Mouse (Mus musculus) liver, embryonic 15.5 days (tissue): ENCODE data around the gene March10. TPM values are rescaled to one million over a fixed set of nuclear protein-coding genes. Genes with fewer than 3 reads are reported as not detected.

Experiments used
- ATAC-seq: fragments of 200-750 bp; cut with Nextera tagmentation; 2 replicates; pipeline ENCODE4 v1.8.0; 2017; ENCODE audit warnings: moderate number of reproducible peaks, mild to moderate bottlenecking, moderate library complexity; ENCODE audit not compliant: insufficient read depth
- H3K27ac ChIP-seq: fragments of 300-500 bp; sonication (generic); replicated peaks from 2 replicates; pipeline ENCODE4 v1.5.1; 2015; ENCODE audit warnings: mild to moderate bottlenecking, inconsistent platforms
- H3K27me3 ChIP-seq: fragments of 300-500 bp; sonication (generic); 2 replicates; pipeline ENCODE4 v1.6.1; 2015; ENCODE audit warnings: mild to moderate bottlenecking, inconsistent platforms
- H3K36me3 ChIP-seq: fragments of 300-500 bp; sonication (generic); replicated peaks from 2 replicates; pipeline ENCODE4 v1.6.1; 2015; ENCODE audit warnings: moderate library complexity, mild to moderate bottlenecking, inconsistent platforms
- H3K4me1 ChIP-seq: fragments of 300-500 bp; sonication (generic); replicated peaks from 2 replicates; pipeline ENCODE4 v1.6.1; 2015; ENCODE audit warnings: inconsistent platforms
- H3K4me2 ChIP-seq: fragments of 300-500 bp; sonication (generic); 2 replicates; pipeline ENCODE4 v1.6.1; 2015; ENCODE audit warnings: moderate library complexity, mild to moderate bottlenecking, inconsistent platforms
- H3K4me3 ChIP-seq: fragments of 300-500 bp; sonication (generic); replicated peaks from 2 replicates; pipeline ENCODE4 v1.5.1; 2015; ENCODE audit warnings: mild to moderate bottlenecking, inconsistent platforms
- H3K9ac ChIP-seq: fragments of 300-500 bp; sonication (generic); 2 replicates; pipeline ENCODE4 v1.6.1; 2015; ENCODE audit warnings: moderate library complexity, mild to moderate bottlenecking, inconsistent platforms
- H3K9me3 ChIP-seq: fragments of 300-500 bp; sonication (generic); replicated peaks from 2 replicates; pipeline ENCODE4 v1.6.1; 2016; ENCODE audit warnings: inconsistent platforms
- WGBS: fragments of 180-500 bp; shearing (Covaris S2); methylation state at CpG from one replicate; pipeline ENCODE4 v1.1.7; 2015; ENCODE audit warnings: mixed read lengths; ENCODE audit not compliant: insufficient replicate concordance; 5-methylcytosine and 5-hydroxymethylcytosine counted together
- polyA plus RNA-seq: library from polyadenylated mRNA; unstranded; fragments of >200 nt; fragmentation: Nextera tagmentation; extraction: Ambion mirVana; gene quantifications from 2 replicates; pipeline ENCODE4 v1.2.1, GENCODE M21; 2015

The March10 gene
- polyA plus RNA-seq, 1 experiment from 2014 or later: not detected

GRCm38 (mm10) chr11:105368833-105369232 is 87.7 kb downstream of the March10 start:
- 46% methylated on average over 5 of the region's 5 CpGs for WGBS
- Histone ChIP-seq H3K4me1 (peaks cover 64% of the 10 kb centered on the region), H3K4me3 (no peak overlapping the region), H3K27me3 (peaks cover 16% of the 10 kb centered on the region), H3K9ac (no peak overlapping the region), H3K9me3 (no peaks in the 10 kb centered on the region), H3K4me2 (no peak overlapping the region), H3K27ac (peak overlapping the region; percentile 94; the same call in 1 of the 2 replicates), H3K36me3 (no peaks in the 10 kb centered on the region)
- ATAC-seq: no peak

GRCm38 (mm10) chr11:105367163-105367562 is 89.4 kb downstream of the March10 start:
- no peak overlapping the region for H3K4me3 ChIP-seq
- H3K27me3 ChIP-seq: peaks cover 32% of the 10 kb centered on the region
- H3K4me2 ChIP-seq: peak overlapping the region; percentile 58; the same call in 1 of the 2 replicates
- H3K4me1 ChIP-seq: peaks cover 65% of the 10 kb centered on the region
- 15% methylated on average over 3 of the region's 3 CpGs for WGBS
- H3K9me3 ChIP-seq: no peaks in the 10 kb centered on the region
- no peak for ATAC-seq
- H3K27ac ChIP-seq: peak overlapping the region; percentile 94
- H3K36me3 ChIP-seq: no peaks in the 10 kb centered on the region
- 0 out of 2 replicates have a peak overlapping the region, but pooled peaks have one; percentile 8 for H3K9ac ChIP-seq

- Histone ChIP-seq H3K9me3 (no peaks in the 10 kb centered on the region), H3K27me3 (peaks cover 39% of the 10 kb centered on the region), H3K36me3 (no peaks in the 10 kb centered on the region), H3K4me1 (peaks cover 65% of the 10 kb centered on the region), H3K9ac (peak overlapping the region; percentile 33; the same call in 1 of the 2 replicates), H3K4me2 (peak overlapping the region; percentile 58), H3K4me3 (peak overlapping the region; percentile 14; the same call in 1 of the 2 replicates), H3K27ac (peak overlapping the region; percentile 94)
- peak; percentile 97 for ATAC-seq
- WGBS: 17% methylated on average over 3 of the region's 4 CpGs
Measured at GRCm38 (mm10) chr11:105366051-105366450, 90.5 kb downstream of the March10 start.

GRCm38 (mm10) chr11:105365611-105366010 is 90.9 kb downstream of the March10 start:
- H3K9me3 ChIP-seq: no peaks in the 10 kb centered on the region
- H3K4me2 ChIP-seq: peak overlapping the region; percentile 58
- 0 out of 2 replicates have a peak overlapping the region, but pooled peaks have one; percentile 4 for H3K4me3 ChIP-seq
- peak overlapping the region; percentile 37 for H3K9ac ChIP-seq
- peaks cover 41% of the 10 kb centered on the region for H3K27me3 ChIP-seq
- 38% methylated on average over 3 of the region's 3 CpGs for WGBS
- H3K27ac ChIP-seq: peak overlapping the region; percentile 94
- H3K36me3 ChIP-seq: no peaks in the 10 kb centered on the region
- ATAC-seq: no peak; the same call in 1 of the 2 replicates
- H3K4me1 ChIP-seq: peaks cover 65% of the 10 kb centered on the region

- Histone ChIP-seq H3K4me2 (peak overlapping the region; percentile 58), H3K27ac (peak overlapping the region; percentile 94), H3K4me1 (peaks cover 65% of the 10 kb centered on the region), H3K9ac (peak overlapping the region; percentile 26), H3K36me3 (no peaks in the 10 kb centered on the region), H3K9me3 (no peaks in the 10 kb centered on the region), H3K4me3 (peak overlapping the region; percentile 26), H3K27me3 (peaks cover 41% of the 10 kb centered on the region)
- no peak for ATAC-seq
- WGBS: 20% methylated on average over 12 of the region's 12 CpGs
Measured at GRCm38 (mm10) chr11:105364386-105365065, 92.0 kb downstream of the March10 start.

DNA sequence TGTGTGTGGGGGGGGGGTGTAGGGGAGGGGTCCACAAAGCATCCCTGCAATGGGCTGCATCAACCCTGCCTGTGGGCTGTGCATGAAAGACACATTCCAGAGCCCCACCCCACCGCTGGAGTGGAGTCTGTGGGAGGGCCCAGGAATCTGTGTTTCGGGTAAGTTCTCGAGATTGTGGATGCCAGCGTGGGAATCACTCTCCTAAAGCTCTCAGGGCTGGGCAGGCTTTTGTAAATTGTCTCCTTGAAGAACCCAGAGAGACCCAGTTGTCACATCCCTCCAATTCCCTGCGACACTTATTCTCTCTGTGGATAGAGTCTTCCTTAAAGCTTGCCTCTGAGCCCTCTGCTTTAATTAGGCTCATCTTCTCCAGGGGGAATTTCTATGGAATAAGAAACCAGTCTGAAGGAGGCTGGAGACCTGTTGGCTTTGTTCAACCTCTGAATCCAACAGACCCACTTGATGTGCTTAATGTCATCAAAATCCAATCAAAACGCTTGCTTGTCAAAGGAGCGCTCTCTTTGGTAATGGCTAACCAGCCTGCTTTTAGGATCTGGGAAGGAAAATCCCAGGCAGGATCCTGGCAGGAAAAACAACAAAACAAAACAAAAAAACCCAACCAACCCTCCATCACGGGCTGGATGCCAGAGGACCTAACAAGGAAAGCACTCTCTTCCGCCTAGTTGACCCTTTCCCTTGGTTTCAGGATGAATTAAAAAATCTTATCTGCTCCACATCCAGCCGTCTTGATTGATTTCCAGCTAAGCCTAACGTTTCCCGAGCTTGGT is 92.7 kb downstream of the March10 start:
- H3K9me3 ChIP-seq: no peaks in the 10 kb centered on the region
- H3K27me3 ChIP-seq: peaks cover 41% of the 10 kb centered on the region
- H3K4me1 ChIP-seq: peaks cover 63% of the 10 kb centered on the region
- H3K4me2 ChIP-seq: peak overlapping the region; percentile 85
- WGBS: 47% methylated on average over 12 of the region's 12 CpGs
- H3K9ac ChIP-seq: peak overlapping the region; percentile 26
- no peaks in the 10 kb centered on the region for H3K36me3 ChIP-seq
- H3K4me3 ChIP-seq: peak overlapping the region; percentile 56
- no peak for ATAC-seq
- H3K27ac ChIP-seq: 0 out of 2 replicates have a peak overlapping the region, but pooled peaks have one; percentile 94

- no peak for ATAC-seq
- Histone ChIP-seq H3K4me1 (peaks cover 55% of the 10 kb centered on the region), H3K36me3 (no peaks in the 10 kb centered on the region), H3K4me2 (peak overlapping the region; percentile 85), H3K9ac (peak overlapping the region; percentile 49), H3K4me3 (peak overlapping the region; percentile 56), H3K27ac (no peak overlapping the region), H3K27me3 (peaks cover 41% of the 10 kb centered on the region), H3K9me3 (no peaks in the 10 kb centered on the region)
- WGBS: 3% methylated on average over 40 of the region's 40 CpGs
Measured at GRCm38 (mm10) chr11:105362946-105363597, 93.5 kb downstream of the March10 start.

- Histone ChIP-seq H3K27me3 (peaks cover 41% of the 10 kb centered on the region), H3K9me3 (no peaks in the 10 kb centered on the region), H3K27ac (no peak overlapping the region), H3K9ac (no peak overlapping the region), H3K4me2 (no peak overlapping the region; the same call in 1 of the 2 replicates), H3K4me3 (no peak overlapping the region), H3K36me3 (no peaks in the 10 kb centered on the region), H3K4me1 (peaks cover 47% of the 10 kb centered on the region)
- ATAC-seq: no peak
- WGBS: 79% methylated on average over 4 of the region's 4 CpGs
Measured at GRCm38 (mm10) chr11:105362041-105362765, 94.3 kb downstream of the March10 start.

DNA sequence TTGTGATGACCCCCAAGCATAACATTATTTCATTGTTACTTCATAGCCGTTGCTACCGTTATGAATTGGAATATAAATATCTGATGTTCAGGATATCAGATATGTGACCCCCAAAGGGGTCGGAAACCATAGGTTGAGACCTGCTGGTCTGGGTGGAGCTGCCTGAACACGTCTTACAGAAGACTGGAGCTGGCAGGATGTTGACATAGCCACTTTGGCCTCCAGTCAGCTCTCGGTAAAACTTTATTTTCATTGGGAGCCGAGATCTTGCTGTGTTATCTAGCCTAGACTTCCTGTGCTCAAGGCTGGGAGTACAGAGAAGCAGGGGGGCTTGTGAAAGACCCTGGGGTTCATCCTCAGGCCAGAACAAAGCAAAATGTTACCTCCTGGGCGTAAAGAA is 100.2 kb downstream of the March10 start:
- Histone ChIP-seq H3K9ac (no peak overlapping the region), H3K36me3 (no peaks in the 10 kb centered on the region), H3K4me1 (peaks cover 23% of the 10 kb centered on the region), H3K27ac (no peak overlapping the region), H3K4me3 (no peak overlapping the region), H3K4me2 (no peak overlapping the region), H3K27me3 (peaks cover 9% of the 10 kb centered on the region), H3K9me3 (no peaks in the 10 kb centered on the region)
- WGBS: 30% methylated on average over 7 of the region's 7 CpGs
- no peak for ATAC-seq

DNA sequence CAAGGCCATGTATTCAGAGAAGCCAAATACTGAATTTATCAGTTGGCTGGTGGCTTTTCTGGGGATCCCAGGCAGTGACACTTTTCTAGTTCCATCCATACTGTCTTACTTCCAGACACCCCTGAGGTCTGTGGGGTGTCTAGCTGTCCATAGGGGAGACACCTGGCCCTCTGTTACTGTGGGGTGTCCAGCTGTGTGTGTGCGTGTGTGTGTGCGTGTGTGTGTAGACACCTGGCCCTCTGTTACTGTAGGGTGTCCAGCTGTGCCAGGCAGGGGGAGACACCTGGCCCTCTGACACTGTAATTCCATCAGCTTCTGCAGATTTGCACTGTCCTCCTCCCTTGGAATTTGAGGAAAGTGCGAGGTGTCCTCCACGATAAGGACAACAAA is 102.6 kb downstream of the March10 start:
- H3K27me3 ChIP-seq: 0 out of 2 replicates have a peak, but pooled peaks cover 5% of the 10 kb centered on the region
- no peak for ATAC-seq
- 70% methylated on average over 4 of the region's 4 CpGs for WGBS
- H3K36me3 ChIP-seq: no peaks in the 10 kb centered on the region
- no peak overlapping the region for H3K9ac ChIP-seq
- peaks cover 40% of the 10 kb centered on the region for H3K4me1 ChIP-seq
- no peak overlapping the region for H3K4me2 ChIP-seq
- no peak overlapping the region for H3K4me3 ChIP-seq
- H3K9me3 ChIP-seq: no peaks in the 10 kb centered on the region
- no peak overlapping the region for H3K27ac ChIP-seq
